Mouse (Mus musculus) forebrain, embryonic 14.5 days (tissue): ENCODE measurements around the gene Atp1a4. TPM values are rescaled to one million over a fixed set of nuclear protein-coding genes. Genes with fewer than 3 reads are reported as not detected.

Experiments
- ATAC-seq: fragments of 200-750 bp; cut with Nextera tagmentation; 2 replicates; pipeline ENCODE4 v1.8.0; 2017; ENCODE audit warnings: mild to moderate bottlenecking, moderate library complexity
- DNase-seq: peaks from one replicate; pipeline ENCODE4 v3.0.0-alpha.2; 2015; ENCODE audit warnings: low spot score
- H3K27ac ChIP-seq: fragments of 300-500 bp; sonication (generic); 2 replicates; pipeline ENCODE4 v1.5.1; 2014; ENCODE audit warnings: low read depth, mild to moderate bottlenecking, control low read depth, low read length, moderate library complexity
- H3K27me3 ChIP-seq: fragments of 300-500 bp; sonication (generic); replicated peaks from 2 replicates; pipeline ENCODE4 v1.6.1; 2014; ENCODE audit warnings: low read length, control low read depth, mixed read lengths; ENCODE audit not compliant: control insufficient read depth, insufficient read depth
- H3K36me3 ChIP-seq: fragments of 300-500 bp; sonication (generic); 2 replicates; pipeline ENCODE4 v1.6.1; 2014; ENCODE audit warnings: low read length, control low read depth; ENCODE audit not compliant: control insufficient read depth, insufficient read depth
- H3K4me1 ChIP-seq: fragments of 300-500 bp; sonication (generic); 2 replicates; pipeline ENCODE4 v1.6.1; 2014; ENCODE audit warnings: antibody characterized with exemption, low read length, control low read depth; ENCODE audit not compliant: control insufficient read depth, insufficient read depth
- H3K4me2 ChIP-seq: fragments of 300-500 bp; sonication (generic); 2 replicates; pipeline ENCODE4 v1.6.1; 2014; ENCODE audit warnings: mild to moderate bottlenecking, control low read depth, low read length
- H3K4me3 ChIP-seq: fragments of 300-500 bp; sonication (generic); 2 replicates; pipeline ENCODE4 v1.5.1; 2014; ENCODE audit warnings: low read depth, low read length, control low read depth
- H3K9ac ChIP-seq: fragments of 300-500 bp; sonication (generic); 2 replicates; pipeline ENCODE4 v1.6.1; 2014; ENCODE audit warnings: mild to moderate bottlenecking, low read length, control low read depth, moderate library complexity
- H3K9me3 ChIP-seq: fragments of 300-500 bp; sonication (generic); replicated peaks from 2 replicates; pipeline ENCODE4 v1.6.1; 2016; ENCODE audit warnings: low read length, control low read depth, mixed read lengths; ENCODE audit not compliant: control insufficient read depth
- WGBS: fragments of 180-500 bp; shearing (Covaris S2); extraction: QIAGEN DNeasy Blood & Tissue Kit; methylation state at CpG from one replicate; pipeline ENCODE4 v1.1.7; 2014; 5-methylcytosine and 5-hydroxymethylcytosine counted together
- polyA plus RNA-seq: library from polyadenylated mRNA; unstranded; fragments of >200 nt; fragmentation: Nextera tagmentation; extraction: Ambion mirVana; gene quantifications from 2 replicates; pipeline ENCODE4 v1.2.1, GENCODE M21; 2014

Atp1a4 gene
- polyA plus RNA-seq: 0.08 and 0.12 TPM in 2 replicates

GRCm38 (mm10) chr1:172258314-172258713, at the start of gene Atp1a4:
TSS of gene Atp1a4 (minus strand) at chr1:172258414.
- H3K9me3 ChIP-seq: no peaks in the 10 kb centered on the region
- no peak within 1 kb of the TSS for H3K4me2 ChIP-seq
- no peak within 1 kb of the TSS for H3K27ac ChIP-seq
- no peak for ATAC-seq
- no peaks in the 10 kb centered on the region for H3K27me3 ChIP-seq
- DNase-seq: no peak
- no peak within 1 kb of the TSS for H3K4me3 ChIP-seq
- 89% methylated on average over 6 of the region's 6 CpGs for WGBS
- no peaks in the 10 kb centered on the region for H3K4me1 ChIP-seq
- H3K36me3 ChIP-seq: no peaks in the 10 kb centered on the region
- no peak within 1 kb of the TSS for H3K9ac ChIP-seq

GRCm38 (mm10) chr1:172307936-172308335, 49.7 kb upstream of the Atp1a4 start:
- H3K36me3 ChIP-seq: no peaks in the 10 kb centered on the region
- no peaks in the 10 kb centered on the region for H3K9me3 ChIP-seq
- no peak overlapping the region for H3K4me2 ChIP-seq
- DNase-seq (no peak), ATAC-seq (no peak)
- H3K4me1 ChIP-seq: peaks cover 21% of the 10 kb centered on the region
- peak overlapping the region; percentile 48 for H3K27ac ChIP-seq
- H3K9ac ChIP-seq: no peak overlapping the region
- H3K27me3 ChIP-seq: no peaks in the 10 kb centered on the region
- 42% methylated on average over 10 of the region's 10 CpGs for WGBS
- no peak overlapping the region for H3K4me3 ChIP-seq

GRCm38 (mm10) chr1:172306885-172307284, 48.7 kb upstream of the Atp1a4 start:
- Histone ChIP-seq H3K27ac (peak overlapping the region; percentile 41; the same call in 1 of the 2 replicates), H3K4me1 (peaks cover 21% of the 10 kb centered on the region), H3K4me3 (no peak overlapping the region), H3K27me3 (no peaks in the 10 kb centered on the region), H3K36me3 (no peaks in the 10 kb centered on the region), H3K9me3 (no peaks in the 10 kb centered on the region), H3K4me2 (no peak overlapping the region), H3K9ac (no peak overlapping the region)
- no peak for ATAC-seq
- DNase-seq: no peak
- 67% methylated on average over 6 of the region's 6 CpGs for WGBS

- no peak overlapping the region for H3K4me3 ChIP-seq
- no peaks in the 10 kb centered on the region for H3K9me3 ChIP-seq
- no peak overlapping the region for H3K4me2 ChIP-seq
- H3K27me3 ChIP-seq: no peaks in the 10 kb centered on the region
- H3K36me3 ChIP-seq: no peaks in the 10 kb centered on the region
- no peak overlapping the region for H3K9ac ChIP-seq
- no peak overlapping the region for H3K27ac ChIP-seq
- no peak for DNase-seq
- 90% methylated on average over 4 of the region's 4 CpGs for WGBS
- no peak for ATAC-seq
- H3K4me1 ChIP-seq: peaks cover 25% of the 10 kb centered on the region
Measured at GRCm38 (mm10) chr1:172306196-172306595, 48.0 kb upstream of the Atp1a4 start.

- Histone ChIP-seq H3K27ac (no peak overlapping the region), H3K4me1 (peaks cover 25% of the 10 kb centered on the region), H3K4me2 (no peak overlapping the region), H3K36me3 (no peaks in the 10 kb centered on the region), H3K9ac (no peak overlapping the region), H3K9me3 (no peaks in the 10 kb centered on the region), H3K27me3 (no peaks in the 10 kb centered on the region), H3K4me3 (no peak overlapping the region)
- WGBS: 82% methylated on average over 3 of the region's 3 CpGs
- ATAC-seq: no peak
- no peak for DNase-seq
Measured at GRCm38 (mm10) chr1:172305635-172306034, 47.4 kb upstream of the Atp1a4 start.

- H3K27me3 ChIP-seq: no peaks in the 10 kb centered on the region
- H3K4me1 ChIP-seq: peaks cover 22% of the 10 kb centered on the region
- no peaks in the 10 kb centered on the region for H3K36me3 ChIP-seq
- H3K4me2 ChIP-seq: no peak overlapping the region
- H3K27ac ChIP-seq: no peak overlapping the region
- no peaks in the 10 kb centered on the region for H3K9me3 ChIP-seq
- ATAC-seq (no peak), DNase-seq (no peak)
- no peak overlapping the region for H3K4me3 ChIP-seq
- H3K9ac ChIP-seq: no peak overlapping the region
- 93% methylated on average over 2 of the region's 2 CpGs for WGBS
Measured at GRCm38 (mm10) chr1:172305153-172305552, 46.9 kb upstream of the Atp1a4 start.

GRCm38 (mm10) chr1:172304443-172304842, 46.2 kb upstream of the Atp1a4 start:
- Histone ChIP-seq H3K9me3 (no peaks in the 10 kb centered on the region), H3K36me3 (no peaks in the 10 kb centered on the region), H3K27ac (no peak overlapping the region), H3K4me1 (peaks cover 17% of the 10 kb centered on the region), H3K27me3 (no peaks in the 10 kb centered on the region), H3K4me3 (no peak overlapping the region), H3K4me2 (no peak overlapping the region), H3K9ac (no peak overlapping the region)
- WGBS: 76% methylated on average over 6 of the region's 6 CpGs
- DNase-seq (no peak), ATAC-seq (no peak)

- no peaks in the 10 kb centered on the region for H3K36me3 ChIP-seq
- ATAC-seq (no peak), DNase-seq (no peak)
- H3K9me3 ChIP-seq: no peaks in the 10 kb centered on the region
- no peak overlapping the region for H3K4me3 ChIP-seq
- WGBS: 12% methylated on average over 6 of the region's 6 CpGs
- no peaks in the 10 kb centered on the region for H3K27me3 ChIP-seq
- H3K4me1 ChIP-seq: peaks cover 13% of the 10 kb centered on the region; the same call in 1 of the 2 replicates
- H3K27ac ChIP-seq: no peak overlapping the region
- no peak overlapping the region for H3K9ac ChIP-seq
- H3K4me2 ChIP-seq: no peak overlapping the region
Measured at GRCm38 (mm10) chr1:172302851-172303250, 44.6 kb upstream of the Atp1a4 start.

GRCm38 (mm10) chr1:172302311-172302710, 44.1 kb upstream of the Atp1a4 start:
- Histone ChIP-seq H3K27me3 (no peaks in the 10 kb centered on the region), H3K9me3 (no peaks in the 10 kb centered on the region), H3K4me2 (no peak overlapping the region), H3K9ac (no peak overlapping the region), H3K4me1 (peaks cover 10% of the 10 kb centered on the region; the same call in 1 of the 2 replicates), H3K27ac (no peak overlapping the region), H3K4me3 (no peak overlapping the region), H3K36me3 (no peaks in the 10 kb centered on the region)
- 69% methylated on average over 3 of the region's 3 CpGs for WGBS
- ATAC-seq (no peak), DNase-seq (no peak)
